Mouse (Mus musculus): ENCODE data around the gene Tmem88.

Tmem88 gene

DNA sequence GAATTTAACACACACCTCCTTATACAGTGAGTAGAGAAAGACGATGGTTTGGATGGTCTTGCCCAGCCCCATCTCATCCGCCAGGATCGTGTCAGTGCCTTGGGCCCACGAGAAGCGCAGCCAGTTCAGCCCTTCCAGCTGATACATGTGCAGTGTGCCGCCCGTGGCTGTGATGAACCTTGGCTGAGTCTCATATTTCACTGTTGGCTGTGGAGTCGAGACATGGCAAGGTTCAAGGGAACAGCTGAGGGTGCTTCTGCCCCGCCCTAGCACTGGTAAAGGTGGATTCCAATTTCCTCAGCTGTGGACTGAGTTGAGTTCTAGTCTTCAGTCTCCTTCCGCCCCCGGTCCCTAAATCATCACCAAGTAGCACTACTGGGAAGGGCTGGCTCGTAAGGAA, 40.3 kb downstream of the Tmem88 start:
- no peak for DNase-seq (ENCODE audit: low spot score)

DNA sequence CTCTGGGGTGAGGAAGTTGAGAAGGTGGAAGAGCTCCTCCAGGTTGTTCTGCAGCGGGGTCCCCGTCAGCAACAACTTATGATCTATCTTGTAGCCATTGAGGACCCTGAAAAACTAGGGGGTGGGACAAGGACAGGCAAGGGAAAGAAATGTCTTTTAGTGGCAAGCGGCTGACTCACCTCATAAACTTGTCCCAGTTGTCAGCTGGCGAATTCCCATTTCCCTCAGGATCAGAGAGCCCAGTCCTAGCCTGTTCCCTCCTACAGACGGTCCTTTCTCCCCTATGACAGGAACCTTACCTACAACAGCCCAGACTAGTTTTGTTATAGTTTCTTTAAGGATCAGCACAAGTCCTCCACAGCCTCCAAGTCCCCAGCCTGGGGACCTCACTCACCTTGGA, 41.5 kb downstream of the Tmem88 start:
- no peak for DNase-seq (ENCODE audit: low spot score)
